Mouse (Mus musculus) thymus, adult 2 months (tissue): ENCODE measurements at regions not wholly inside any gene's neighbourhood (a gene's known extent, or its start where the extent isn't known, plus 50 kb on each side); places are given as distances from the start of the nearest gene placed in this dataset.

ENCODE experiments used
- CTCF ChIP-seq: fragments of 200-500 bp; IDR thresholded peaks from 2 replicates; pipeline ENCODE4 v1.5.1; 2012; ENCODE audit warnings: mild to moderate bottlenecking, control low read depth, low read length, moderate library complexity, borderline replicate concordance; ENCODE audit not compliant: control insufficient read depth, poor library complexity, insufficient read depth; ENCODE audit errors: extremely low read depth
- POLR2A ChIP-seq: fragments of 200-500 bp; IDR thresholded peaks from 2 replicates; pipeline ENCODE4 v1.6.1; 2012; ENCODE audit warnings: mild to moderate bottlenecking, low read length, control low read depth, moderate library complexity; ENCODE audit not compliant: control insufficient read depth, poor library complexity, insufficient read depth; ENCODE audit errors: extremely low read depth

GRCm38 (mm10) chr2:117652647-117653046 lies 309.8 kb upstream of the Rasgrp1 start:
- TF ChIP-seq CTCF: no peak
- TF ChIP-seq POLR2A: no peak
